Mouse (Mus musculus): ENCODE results near the gene Prickle1. TPM values are rescaled to one million over a fixed set of nuclear protein-coding genes. Genes with fewer than 3 reads are reported as not detected.

The Prickle1 gene
- polyA plus RNA-seq, 1 experiment: not detected

- H3K4me1 ChIP-seq (ENCODE audit: control insufficient read depth, insufficient read depth, low read length): no peaks in the 10 kb centered on the region
- no peak overlapping the region for H3K4me3 ChIP-seq (ENCODE audit: insufficient read depth, low read length)
- no peak overlapping the region for H3K27ac ChIP-seq (ENCODE audit: insufficient read depth, low read depth, low read length)
- TF ChIP-seq CTCF (IDR thresholded peaks at IDR 0.05; ENCODE audit: low read depth, low read length) (no peak), POLR2A (IDR thresholded peaks at IDR 0.05; ENCODE audit: borderline replicate concordance, low read depth, low read length) (no peak)
Observed at GRCm38 (mm10) chr15:93529831-93530702, 65.6 kb downstream of the Prickle1 start.

GRCm38 (mm10) chr15:93525305-93525917 lies 70.3 kb downstream of the Prickle1 start:
- Histone ChIP-seq H3K27ac (ENCODE audit: insufficient read depth, low read depth, low read length) (no peak overlapping the region), H3K4me3 (ENCODE audit: insufficient read depth, low read length) (no peak overlapping the region), H3K4me1 (ENCODE audit: control insufficient read depth, insufficient read depth, low read length) (no peaks in the 10 kb centered on the region)
- TF ChIP-seq CTCF (IDR thresholded peaks at IDR 0.05; ENCODE audit: low read depth, low read length) (no peak), POLR2A (IDR thresholded peaks at IDR 0.05; ENCODE audit: borderline replicate concordance, low read depth, low read length) (no peak)

DNA sequence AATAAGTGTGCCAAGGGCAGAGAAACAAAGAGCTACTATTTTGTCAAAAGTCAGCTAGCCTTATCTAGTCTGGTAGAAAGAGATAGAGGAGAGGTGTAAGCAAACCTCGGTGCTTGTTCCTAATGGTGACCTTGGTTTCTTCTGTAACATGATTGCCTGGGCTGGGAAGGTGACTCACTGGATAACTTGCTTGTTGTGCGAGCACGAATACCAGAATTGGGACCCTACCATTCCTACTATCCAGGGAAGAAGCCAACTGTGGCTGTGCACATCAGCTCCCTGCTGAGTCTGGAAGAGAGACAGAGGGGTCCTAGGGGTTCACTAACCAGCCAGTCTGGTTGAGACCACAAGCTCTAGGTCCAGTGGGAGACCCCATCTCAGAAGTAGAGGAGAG lies 73.9 kb downstream of the Prickle1 start:
- no peak overlapping the region for H3K27ac ChIP-seq (ENCODE audit: insufficient read depth, low read depth, low read length)
- 0 out of 2 replicates have a peak, but pooled peaks cover 2% of the 10 kb centered on the region for H3K4me1 ChIP-seq (ENCODE audit: control insufficient read depth, insufficient read depth, low read length)
- no peak overlapping the region for H3K4me3 ChIP-seq (ENCODE audit: insufficient read depth, low read length)
- TF ChIP-seq CTCF (IDR thresholded peaks at IDR 0.05; ENCODE audit: low read depth, low read length) (no peak), POLR2A (IDR thresholded peaks at IDR 0.05; ENCODE audit: borderline replicate concordance, low read depth, low read length) (no peak)

GRCm38 (mm10) chr15:93521088-93521786 lies 74.5 kb downstream of the Prickle1 start:
- no peak for TF ChIP-seq CTCF (IDR thresholded peaks at IDR 0.05; ENCODE audit: low read depth, low read length)
- TF ChIP-seq POLR2A (IDR thresholded peaks at IDR 0.05; ENCODE audit: borderline replicate concordance, low read depth, low read length): no peak
- Histone ChIP-seq H3K4me3 (ENCODE audit: insufficient read depth, low read length) (no peak overlapping the region), H3K27ac (ENCODE audit: insufficient read depth, low read depth, low read length) (no peak overlapping the region), H3K4me1 (ENCODE audit: control insufficient read depth, insufficient read depth, low read length) (0 out of 2 replicates have a peak, but pooled peaks cover 2% of the 10 kb centered on the region)

DNA sequence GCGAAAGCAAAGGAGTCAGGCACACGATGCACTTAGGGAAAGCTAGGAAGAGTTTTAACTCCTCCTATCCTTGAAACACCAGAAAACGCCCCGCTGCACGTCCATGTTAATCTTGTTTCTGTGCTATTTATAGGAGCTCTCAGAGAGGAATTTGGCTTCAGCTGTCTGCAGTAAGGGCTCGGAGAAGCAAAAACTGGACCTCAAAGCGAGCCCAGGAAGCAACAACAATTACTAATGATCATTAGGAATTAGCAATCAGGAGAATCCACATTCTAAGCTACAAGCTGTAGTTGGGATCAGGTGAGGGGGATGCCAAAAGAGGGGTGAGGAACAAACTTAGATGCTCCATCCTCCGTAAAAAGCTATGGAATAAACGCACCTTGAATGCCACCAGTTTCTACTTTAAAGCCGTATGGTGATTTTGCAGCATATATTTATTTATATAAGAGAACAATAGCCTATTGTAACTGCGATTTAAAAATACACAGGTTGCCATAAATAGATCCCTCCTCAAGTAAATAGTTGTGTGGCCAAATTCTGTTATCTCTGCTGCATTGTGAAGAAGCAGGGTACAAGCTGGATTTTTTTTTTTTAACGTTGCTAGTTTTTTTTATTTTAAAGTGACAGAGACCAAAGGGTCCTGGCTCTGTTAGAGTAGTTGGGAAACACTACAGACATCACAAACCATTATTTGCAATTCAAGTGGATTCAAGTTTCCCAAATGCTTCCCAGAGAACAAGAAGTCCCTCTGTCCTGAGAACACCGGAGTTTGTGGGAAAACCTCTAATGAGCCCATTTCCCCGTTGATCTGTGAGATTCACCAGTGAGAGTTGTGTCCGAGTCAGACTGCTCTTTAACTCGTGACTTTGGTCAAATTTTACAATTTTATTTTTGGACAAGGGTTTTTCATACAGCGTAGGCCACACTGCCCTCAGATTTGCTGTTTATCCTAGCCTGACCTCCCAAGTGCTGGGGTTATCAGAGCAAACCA lies 75.6 kb downstream of the Prickle1 start:
- Histone ChIP-seq H3K4me3 (ENCODE audit: insufficient read depth, low read length) (peak overlapping the region; percentile 80), H3K4me1 (ENCODE audit: control insufficient read depth, insufficient read depth, low read length) (0 out of 2 replicates have a peak, but pooled peaks cover 2% of the 10 kb centered on the region), H3K27ac (ENCODE audit: insufficient read depth, low read depth, low read length) (no peak overlapping the region)
- no peak for TF ChIP-seq CTCF (IDR thresholded peaks at IDR 0.05; ENCODE audit: low read depth, low read length)
- no peak for TF ChIP-seq POLR2A (IDR thresholded peaks at IDR 0.05; ENCODE audit: borderline replicate concordance, low read depth, low read length)

GRCm38 (mm10) chr15:93518941-93519835 lies 76.5 kb downstream of the Prickle1 start:
- Histone ChIP-seq H3K4me3 (ENCODE audit: insufficient read depth, low read length) (peak overlapping the region; percentile 80), H3K4me1 (ENCODE audit: control insufficient read depth, insufficient read depth, low read length) (0 out of 2 replicates have a peak, but pooled peaks cover 2% of the 10 kb centered on the region), H3K27ac (ENCODE audit: insufficient read depth, low read depth, low read length) (no peak overlapping the region)
- TF ChIP-seq CTCF (IDR thresholded peaks at IDR 0.05; ENCODE audit: low read depth, low read length) (peak; percentile 54), POLR2A (IDR thresholded peaks at IDR 0.05; ENCODE audit: borderline replicate concordance, low read depth, low read length) (no peak)

- no peak for TF ChIP-seq CTCF (IDR thresholded peaks at IDR 0.05; ENCODE audit: low read depth, low read length)
- no peak for TF ChIP-seq POLR2A (IDR thresholded peaks at IDR 0.05; ENCODE audit: borderline replicate concordance, low read depth, low read length)
- Histone ChIP-seq H3K4me1 (ENCODE audit: control insufficient read depth, insufficient read depth, low read length) (0 out of 2 replicates have a peak, but pooled peaks cover 2% of the 10 kb centered on the region), H3K4me3 (ENCODE audit: insufficient read depth, low read length) (peak overlapping the region; percentile 80), H3K27ac (ENCODE audit: insufficient read depth, low read depth, low read length) (no peak overlapping the region)
Observed at GRCm38 (mm10) chr15:93518143-93518902, 77.4 kb downstream of the Prickle1 start.
